Mouse (Mus musculus): ENCODE measurements around the gene Spryd3. TPM values are rescaled to one million over a fixed set of nuclear protein-coding genes. Genes with fewer than 3 reads are reported as not detected.

The Spryd3 gene
- total and polyA plus RNA-seq, 2 experiments from 2014 or later = 16.0 to 22.8 TPM

DNA sequence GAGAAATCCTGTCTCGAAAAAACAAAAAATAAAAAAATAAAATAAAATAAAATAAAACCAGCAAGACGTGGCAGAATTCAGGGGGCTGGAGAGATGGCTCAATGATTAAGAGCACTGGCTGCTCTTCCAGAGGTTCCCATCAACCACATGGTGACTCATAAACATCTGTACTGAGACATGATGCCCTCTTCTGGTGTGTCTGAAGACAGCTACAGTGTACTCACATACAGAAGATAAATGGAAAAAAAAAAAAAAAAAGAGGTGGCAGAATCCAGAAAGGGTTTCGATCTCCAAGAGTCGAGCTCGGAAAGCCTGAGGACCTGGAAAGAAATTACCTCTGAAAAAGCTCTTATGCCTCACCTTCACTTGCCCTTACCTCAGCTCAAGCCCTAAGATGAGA, 5.1 kb upstream of the Spryd3 start:
- H3K4me1 ChIP-seq (ENCODE audit: control insufficient read depth, insufficient read depth) = peaks cover 7% of the 10 kb centered on the region
- no peak for DNase-seq (ENCODE audit: low spot score)
- ATAC-seq (ENCODE audit: insufficient read depth, low read depth) = no peak
- 82% methylated on average over 5 of the region's 5 CpGs for WGBS
- TF ChIP-seq EP300 (IDR thresholded peaks at IDR 0.05; ENCODE audit: low read depth) (no peak), CTCF (IDR thresholded peaks at IDR 0.05; ENCODE audit: low read depth) (no peak)
- H3K4me2 ChIP-seq (ENCODE audit: low read depth, low read length) = no peak overlapping the region
- no peak overlapping the region for H3K4me3 ChIP-seq (ENCODE audit: low read depth, low read length)
- H3K27me3 ChIP-seq (ENCODE audit: control insufficient read depth, insufficient read depth, low read length) = peaks cover 23% of the 10 kb centered on the region
- H3K27ac ChIP-seq (ENCODE audit: low read depth) = no peak overlapping the region
- H3K9me3 ChIP-seq (replicated peaks; ENCODE audit: control insufficient read depth, low read length) = no peaks in the 10 kb centered on the region
- H3K9ac ChIP-seq (replicated peaks; ENCODE audit: low read depth, low read length) = no peak overlapping the region
- H3K36me3 ChIP-seq (replicated peaks; ENCODE audit: control insufficient read depth, insufficient read depth, low read length) = no peaks in the 10 kb centered on the region

DNA sequence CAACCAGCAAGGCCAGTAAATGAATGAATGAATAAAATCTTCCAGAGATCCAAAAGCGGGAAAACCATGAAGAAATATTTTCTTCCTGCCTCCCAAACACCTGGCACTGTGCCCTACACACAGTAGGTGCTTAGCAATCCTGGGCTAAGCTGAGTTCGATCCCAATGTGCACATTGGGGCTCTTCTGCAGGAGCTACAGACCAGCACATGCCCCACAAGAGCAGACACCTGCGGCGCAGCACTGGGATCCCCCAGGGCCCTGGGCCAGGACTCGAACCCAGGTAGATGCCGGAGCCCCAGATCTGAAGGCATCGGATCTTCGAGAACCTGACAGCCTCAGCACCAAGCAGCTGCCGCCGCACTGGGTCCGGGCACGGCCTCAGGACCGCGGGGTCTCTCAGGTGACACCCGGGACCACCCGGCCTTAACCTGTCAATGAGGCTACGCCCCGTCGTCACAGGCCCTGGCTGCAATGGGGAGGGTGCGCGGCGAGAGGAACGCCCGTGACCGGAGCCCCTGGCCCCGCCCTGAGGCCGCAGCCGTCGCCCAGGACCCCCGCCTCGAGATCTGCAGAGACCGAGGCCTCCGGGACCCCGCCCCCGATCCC, 409 bp downstream of the Spryd3 start:
- Histone ChIP-seq H3K4me2 (ENCODE audit: low read depth, low read length) (peak overlapping the region; percentile 90), H3K4me1 (ENCODE audit: control insufficient read depth, insufficient read depth) (peaks cover 10% of the 10 kb centered on the region), H3K9me3 (replicated peaks; ENCODE audit: control insufficient read depth, low read length) (no peaks in the 10 kb centered on the region), H3K27me3 (ENCODE audit: control insufficient read depth, insufficient read depth, low read length) (no peaks in the 10 kb centered on the region), H3K9ac (replicated peaks; ENCODE audit: low read depth, low read length) (peak overlapping the region; percentile 87), H3K36me3 (replicated peaks; ENCODE audit: control insufficient read depth, insufficient read depth, low read length) (peaks cover 23% of the 10 kb centered on the region), H3K4me3 (ENCODE audit: low read depth, low read length) (peak overlapping the region; percentile 88), H3K27ac (ENCODE audit: low read depth) (peak overlapping the region; percentile 27)
- TF ChIP-seq EP300 (IDR thresholded peaks at IDR 0.05; ENCODE audit: low read depth) (no peak), CTCF (IDR thresholded peaks at IDR 0.05; ENCODE audit: low read depth) (no peak)
- WGBS = 2% methylated on average over 33 of the region's 35 CpGs
- DNase-seq (ENCODE audit: low spot score) (no peak), ATAC-seq (ENCODE audit: insufficient read depth, low read depth) (peak; percentile 42)

DNA sequence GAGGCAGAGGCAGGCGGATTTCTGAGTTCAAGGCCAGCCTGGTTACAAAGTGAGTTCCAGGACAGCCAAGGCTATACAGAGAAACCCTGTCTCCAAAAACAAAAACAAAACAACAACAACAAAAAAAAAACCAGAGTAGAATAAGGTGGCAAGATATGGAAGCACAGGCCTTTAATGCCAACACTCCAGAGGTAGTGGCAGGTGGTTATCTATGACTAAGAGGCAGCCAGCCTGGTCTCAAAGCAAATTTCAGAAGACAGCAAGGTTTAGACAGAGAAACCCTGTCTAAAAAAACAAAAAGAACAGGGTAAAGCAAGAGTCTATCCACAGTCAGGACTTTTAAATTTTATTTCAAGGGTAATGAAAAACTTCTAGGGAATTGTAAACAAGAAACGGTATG, 1.3 kb downstream of the Spryd3 start:
- H3K36me3 ChIP-seq (replicated peaks; ENCODE audit: control insufficient read depth, insufficient read depth, low read length) = peaks cover 32% of the 10 kb centered on the region
- peaks cover 10% of the 10 kb centered on the region for H3K4me1 ChIP-seq (ENCODE audit: control insufficient read depth, insufficient read depth)
- DNase-seq (ENCODE audit: low spot score) (no peak), ATAC-seq (ENCODE audit: insufficient read depth, low read depth) (no peak)
- no peak overlapping the region for H3K27ac ChIP-seq (ENCODE audit: low read depth)
- H3K9me3 ChIP-seq (replicated peaks; ENCODE audit: control insufficient read depth, low read length) = no peaks in the 10 kb centered on the region
- H3K4me2 ChIP-seq (ENCODE audit: low read depth, low read length) = no peak overlapping the region
- no peaks in the 10 kb centered on the region for H3K27me3 ChIP-seq (ENCODE audit: control insufficient read depth, insufficient read depth, low read length)
- no peak overlapping the region for H3K9ac ChIP-seq (replicated peaks; ENCODE audit: low read depth, low read length)
- WGBS = 85% methylated on average over 2 of the region's 2 CpGs
- TF ChIP-seq CTCF (IDR thresholded peaks at IDR 0.05; ENCODE audit: low read depth) (no peak), EP300 (IDR thresholded peaks at IDR 0.05; ENCODE audit: low read depth) (no peak)
- no peak overlapping the region for H3K4me3 ChIP-seq (ENCODE audit: low read depth, low read length)

DNA sequence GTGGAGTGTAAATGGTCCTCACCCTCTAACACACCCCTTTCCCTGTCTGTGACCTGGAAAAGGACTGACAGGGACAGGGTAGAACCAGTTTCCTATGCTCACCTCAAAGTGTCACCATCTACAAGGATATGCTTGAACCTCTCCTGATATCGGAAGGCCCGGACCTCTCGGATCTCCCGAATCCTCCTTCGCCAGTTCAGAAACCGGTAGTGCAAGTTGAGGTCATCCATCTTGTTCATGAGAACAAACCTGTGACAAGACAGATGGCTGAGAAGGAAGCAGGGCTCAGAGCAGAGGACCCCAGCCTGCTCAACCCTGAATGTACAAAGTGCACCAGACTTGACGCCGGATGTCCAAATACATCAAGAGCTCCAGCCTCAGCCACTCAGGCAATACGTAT, 2.7 kb downstream of the Spryd3 start:
- Histone ChIP-seq H3K9ac (replicated peaks; ENCODE audit: low read depth, low read length) (no peak overlapping the region), H3K4me1 (ENCODE audit: control insufficient read depth, insufficient read depth) (peaks cover 10% of the 10 kb centered on the region), H3K27me3 (ENCODE audit: control insufficient read depth, insufficient read depth, low read length) (no peaks in the 10 kb centered on the region), H3K9me3 (replicated peaks; ENCODE audit: control insufficient read depth, low read length) (no peaks in the 10 kb centered on the region), H3K36me3 (replicated peaks; ENCODE audit: control insufficient read depth, insufficient read depth, low read length) (peaks cover 46% of the 10 kb centered on the region), H3K4me3 (ENCODE audit: low read depth, low read length) (no peak overlapping the region), H3K4me2 (ENCODE audit: low read depth, low read length) (no peak overlapping the region), H3K27ac (ENCODE audit: low read depth) (no peak overlapping the region)
- DNase-seq (ENCODE audit: low spot score) (no peak), ATAC-seq (ENCODE audit: insufficient read depth, low read depth) (no peak)
- 90% methylated on average over 9 of the region's 9 CpGs for WGBS
- no peak for TF ChIP-seq EP300 (IDR thresholded peaks at IDR 0.05; ENCODE audit: low read depth)
- no peak for TF ChIP-seq CTCF (IDR thresholded peaks at IDR 0.05; ENCODE audit: low read depth)

DNA sequence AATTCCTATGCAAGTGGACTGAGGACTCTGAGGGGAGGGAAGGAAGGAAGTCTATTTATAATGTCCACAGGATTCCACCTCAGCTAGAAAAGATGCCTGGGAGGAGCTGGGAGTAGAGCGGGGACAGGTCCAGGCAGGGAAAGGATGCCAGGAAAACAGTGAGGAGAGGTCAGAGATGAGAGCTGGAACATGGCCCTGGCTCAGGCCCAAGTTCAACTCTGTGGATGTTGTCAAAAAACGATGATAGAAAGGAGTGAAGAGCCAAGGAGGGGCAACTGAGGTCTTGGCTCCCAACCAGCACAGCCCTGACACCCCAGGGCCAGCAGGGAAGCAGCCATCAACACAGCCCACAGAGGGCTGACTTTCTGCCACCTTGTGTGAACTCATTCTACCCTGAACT, 9.7 kb downstream of the Spryd3 start:
- DNase-seq (ENCODE audit: low spot score) = peak; percentile 60
- peak; percentile 84 for ATAC-seq (ENCODE audit: insufficient read depth, low read depth)

DNA sequence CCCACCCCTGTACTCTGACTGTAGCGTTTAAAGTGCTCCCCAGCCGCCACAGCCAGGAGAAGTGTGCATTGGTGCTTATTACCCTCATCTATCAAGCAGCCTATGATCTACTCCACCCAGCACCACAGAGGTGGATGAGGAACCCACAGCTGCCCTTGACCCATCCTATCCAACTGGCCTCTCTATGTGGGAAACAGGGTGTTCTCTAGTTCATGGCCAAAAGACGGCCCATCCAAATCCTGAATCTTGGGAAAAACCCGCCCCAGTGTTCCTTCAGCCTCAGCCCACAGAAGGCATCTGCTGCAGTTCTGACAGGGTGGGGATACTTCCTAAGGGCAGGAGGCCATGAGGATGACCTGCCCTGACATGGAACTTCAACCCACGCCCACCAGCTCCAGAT, 15.5 kb downstream of the Spryd3 start:
- no peaks in the 10 kb centered on the region for H3K27me3 ChIP-seq (ENCODE audit: control insufficient read depth, insufficient read depth, low read length)
- DNase-seq (ENCODE audit: low spot score) = no peak
- WGBS = 69% methylated on average over 5 of the region's 5 CpGs
- H3K9ac ChIP-seq (replicated peaks; ENCODE audit: low read depth, low read length) = no peak overlapping the region
- H3K9me3 ChIP-seq (replicated peaks; ENCODE audit: control insufficient read depth, low read length) = no peaks in the 10 kb centered on the region
- H3K4me1 ChIP-seq (ENCODE audit: control insufficient read depth, insufficient read depth) = no peaks in the 10 kb centered on the region
- H3K4me3 ChIP-seq (ENCODE audit: low read depth, low read length) = no peak overlapping the region
- peaks cover 52% of the 10 kb centered on the region for H3K36me3 ChIP-seq (replicated peaks; ENCODE audit: control insufficient read depth, insufficient read depth, low read length)
- H3K27ac ChIP-seq (ENCODE audit: low read depth) = no peak overlapping the region
- ATAC-seq (ENCODE audit: insufficient read depth, low read depth) = no peak
- no peak overlapping the region for H3K4me2 ChIP-seq (ENCODE audit: low read depth, low read length)
- no peak for TF ChIP-seq CTCF (IDR thresholded peaks at IDR 0.05; ENCODE audit: low read depth)
- no peak for TF ChIP-seq EP300 (IDR thresholded peaks at IDR 0.05; ENCODE audit: low read depth)

More for the DNA sequence above, 9.7 kb downstream of the Spryd3 start:
- Histone ChIP-seq H3K27me3 (ENCODE audit: control insufficient read depth, insufficient read depth, low read length) (no peaks in the 10 kb centered on the region), H3K27ac (ENCODE audit: low read depth) (peak overlapping the region; percentile 70), H3K36me3 (replicated peaks; ENCODE audit: control insufficient read depth, insufficient read depth, low read length) (peaks cover 60% of the 10 kb centered on the region), H3K4me2 (ENCODE audit: low read depth, low read length) (no peak overlapping the region), H3K4me3 (ENCODE audit: low read depth, low read length) (no peak overlapping the region), H3K4me1 (ENCODE audit: control insufficient read depth, insufficient read depth) (no peaks in the 10 kb centered on the region), H3K9ac (replicated peaks; ENCODE audit: low read depth, low read length) (0 out of 2 replicates have a peak overlapping the region, but pooled peaks have one; percentile 1), H3K9me3 (replicated peaks; ENCODE audit: control insufficient read depth, low read length) (no peaks in the 10 kb centered on the region)
- 21% methylated on average over 2 of the region's 2 CpGs for WGBS
- TF ChIP-seq EP300 (IDR thresholded peaks at IDR 0.05; ENCODE audit: low read depth) (no peak), CTCF (IDR thresholded peaks at IDR 0.05; ENCODE audit: low read depth) (no peak)

Data from heart, postnatal 0 days (tissue).